Mouse (Mus musculus): ENCODE measurements around the gene Fam184b. TPM values are rescaled to one million over a fixed set of nuclear protein-coding genes. Genes with fewer than 3 reads are reported as not detected.

The Fam184b gene
- polyA plus RNA-seq, 1 experiment from 2014 or later = 0.45 TPM

- Histone ChIP-seq H3K9me3 (ENCODE audit: control insufficient read depth, low read length) (no peaks in the 10 kb centered on the region), H3K9ac (ENCODE audit: low read depth, low read length) (no peak overlapping the region), H3K27ac (ENCODE audit: low read depth, low read length) (no peak overlapping the region), H3K4me1 (replicated peaks; ENCODE audit: control insufficient read depth, insufficient read depth, low read length) (peaks cover 9% of the 10 kb centered on the region), H3K27me3 (replicated peaks; ENCODE audit: control insufficient read depth, insufficient read depth, low read length) (no peaks in the 10 kb centered on the region), H3K4me3 (ENCODE audit: low read depth, low read length) (no peak overlapping the region), H3K36me3 (ENCODE audit: control insufficient read depth, insufficient read depth, low read length) (peaks cover 30% of the 10 kb centered on the region), H3K4me2 (no peak overlapping the region)
- DNase-seq (ENCODE audit: low spot score) (no peak), ATAC-seq (replicated peaks; ENCODE audit: low FRiP score) (no peak)
- WGBS = 91% methylated on average over 4 of the region's 4 CpGs
Observed at GRCm38 (mm10) chr5:45496479-45496878, 142.9 kb downstream of the Fam184b start.

GRCm38 (mm10) chr5:45496042-45496441 lies 143.4 kb downstream of the Fam184b start:
- no peaks in the 10 kb centered on the region for H3K9me3 ChIP-seq (ENCODE audit: control insufficient read depth, low read length)
- peaks cover 9% of the 10 kb centered on the region for H3K4me1 ChIP-seq (replicated peaks; ENCODE audit: control insufficient read depth, insufficient read depth, low read length)
- H3K27me3 ChIP-seq (replicated peaks; ENCODE audit: control insufficient read depth, insufficient read depth, low read length) = no peaks in the 10 kb centered on the region
- H3K4me2 ChIP-seq = no peak overlapping the region
- no peak overlapping the region for H3K4me3 ChIP-seq (ENCODE audit: low read depth, low read length)
- DNase-seq (ENCODE audit: low spot score) (no peak), ATAC-seq (replicated peaks; ENCODE audit: low FRiP score) (no peak)
- H3K36me3 ChIP-seq (ENCODE audit: control insufficient read depth, insufficient read depth, low read length) = peaks cover 26% of the 10 kb centered on the region
- H3K9ac ChIP-seq (ENCODE audit: low read depth, low read length) = no peak overlapping the region
- no peak overlapping the region for H3K27ac ChIP-seq (ENCODE audit: low read depth, low read length)

- Histone ChIP-seq H3K4me2 (no peak overlapping the region), H3K9me3 (ENCODE audit: control insufficient read depth, low read length) (no peaks in the 10 kb centered on the region), H3K4me3 (ENCODE audit: low read depth, low read length) (no peak overlapping the region), H3K4me1 (replicated peaks; ENCODE audit: control insufficient read depth, insufficient read depth, low read length) (peaks cover 9% of the 10 kb centered on the region), H3K27ac (ENCODE audit: low read depth, low read length) (no peak overlapping the region), H3K27me3 (replicated peaks; ENCODE audit: control insufficient read depth, insufficient read depth, low read length) (no peaks in the 10 kb centered on the region), H3K36me3 (ENCODE audit: control insufficient read depth, insufficient read depth, low read length) (peaks cover 23% of the 10 kb centered on the region), H3K9ac (ENCODE audit: low read depth, low read length) (no peak overlapping the region)
- 85% methylated on average over 3 of the region's 3 CpGs for WGBS
- no peak for DNase-seq (ENCODE audit: low spot score)
- no peak for ATAC-seq (replicated peaks; ENCODE audit: low FRiP score)
Observed at GRCm38 (mm10) chr5:45495429-45495975, 143.9 kb downstream of the Fam184b start.

GRCm38 (mm10) chr5:45494093-45494755 lies 145.2 kb downstream of the Fam184b start:
- peak overlapping the region; percentile 83 for H3K9ac ChIP-seq (ENCODE audit: low read depth, low read length)
- no peak for ATAC-seq (replicated peaks; ENCODE audit: low FRiP score)
- H3K36me3 ChIP-seq (ENCODE audit: control insufficient read depth, insufficient read depth, low read length) = peaks cover 15% of the 10 kb centered on the region
- H3K4me3 ChIP-seq (ENCODE audit: low read depth, low read length) = peak overlapping the region; percentile 64
- WGBS = 49% methylated on average over 9 of the region's 9 CpGs
- H3K27me3 ChIP-seq (replicated peaks; ENCODE audit: control insufficient read depth, insufficient read depth, low read length) = no peaks in the 10 kb centered on the region
- no peaks in the 10 kb centered on the region for H3K9me3 ChIP-seq (ENCODE audit: control insufficient read depth, low read length)
- H3K4me2 ChIP-seq = peak overlapping the region; percentile 91
- DNase-seq (ENCODE audit: low spot score) = no peak
- peak overlapping the region; percentile 64; the same call in 1 of the 2 replicates for H3K27ac ChIP-seq (ENCODE audit: low read depth, low read length)
- peaks cover 9% of the 10 kb centered on the region for H3K4me1 ChIP-seq (replicated peaks; ENCODE audit: control insufficient read depth, insufficient read depth, low read length)

- DNase-seq (ENCODE audit: low spot score) (peak; percentile 99), ATAC-seq (replicated peaks; ENCODE audit: low FRiP score) (peak; percentile 93)
- Histone ChIP-seq H3K36me3 (ENCODE audit: control insufficient read depth, insufficient read depth, low read length) (peaks cover 11% of the 10 kb centered on the region), H3K4me2 (peak within 1 kb of the TSS; percentile 91), H3K9ac (ENCODE audit: low read depth, low read length) (peak within 1 kb of the TSS; percentile 83), H3K9me3 (ENCODE audit: control insufficient read depth, low read length) (no peaks in the 10 kb centered on the region), H3K27ac (ENCODE audit: low read depth, low read length) (peak within 1 kb of the TSS; percentile 64), H3K4me1 (replicated peaks; ENCODE audit: control insufficient read depth, insufficient read depth, low read length) (peaks cover 9% of the 10 kb centered on the region), H3K27me3 (replicated peaks; ENCODE audit: control insufficient read depth, insufficient read depth, low read length) (no peaks in the 10 kb centered on the region), H3K4me3 (ENCODE audit: low read depth, low read length) (peak within 1 kb of the TSS; percentile 64)
- under 1% methylated on average over 78 of the region's 78 CpGs for WGBS
Observed at GRCm38 (mm10) chr5:45493191-45494092, 146.0 kb downstream of the Fam184b start, which contains the start of gene Lap3. Lap3 (plus strand) TSS chr5:45493374.

- Histone ChIP-seq H3K36me3 (ENCODE audit: control insufficient read depth, insufficient read depth, low read length) (peaks cover 5% of the 10 kb centered on the region), H3K9me3 (ENCODE audit: control insufficient read depth, low read length) (no peaks in the 10 kb centered on the region), H3K4me1 (replicated peaks; ENCODE audit: control insufficient read depth, insufficient read depth, low read length) (peaks cover 9% of the 10 kb centered on the region), H3K27me3 (replicated peaks; ENCODE audit: control insufficient read depth, insufficient read depth, low read length) (no peaks in the 10 kb centered on the region), H3K4me2 (no peak overlapping the region), H3K9ac (ENCODE audit: low read depth, low read length) (no peak overlapping the region), H3K4me3 (ENCODE audit: low read depth, low read length) (no peak overlapping the region), H3K27ac (ENCODE audit: low read depth, low read length) (no peak overlapping the region)
- 66% methylated on average over 4 of the region's 4 CpGs for WGBS
- ATAC-seq (replicated peaks; ENCODE audit: low FRiP score) (no peak), DNase-seq (ENCODE audit: low spot score) (no peak)
Observed at GRCm38 (mm10) chr5:45491776-45492175, 147.6 kb downstream of the Fam184b start.

- 86% methylated on average over 1 of the region's 1 CpGs for WGBS
- Histone ChIP-seq H3K4me1 (replicated peaks; ENCODE audit: control insufficient read depth, insufficient read depth, low read length) (no peaks in the 10 kb centered on the region), H3K27ac (ENCODE audit: low read depth, low read length) (no peak overlapping the region), H3K4me3 (ENCODE audit: low read depth, low read length) (no peak overlapping the region), H3K9ac (ENCODE audit: low read depth, low read length) (no peak overlapping the region), H3K36me3 (ENCODE audit: control insufficient read depth, insufficient read depth, low read length) (no peaks in the 10 kb centered on the region), H3K4me2 (no peak overlapping the region), H3K27me3 (replicated peaks; ENCODE audit: control insufficient read depth, insufficient read depth, low read length) (no peaks in the 10 kb centered on the region), H3K9me3 (ENCODE audit: control insufficient read depth, low read length) (no peaks in the 10 kb centered on the region)
- no peak for DNase-seq (ENCODE audit: low spot score)
- ATAC-seq (replicated peaks; ENCODE audit: low FRiP score) = no peak
Observed at GRCm38 (mm10) chr5:45483654-45484053, 155.8 kb downstream of the Fam184b start.

- Histone ChIP-seq H3K9ac (ENCODE audit: low read depth, low read length) (no peak overlapping the region), H3K27ac (ENCODE audit: low read depth, low read length) (no peak overlapping the region), H3K9me3 (ENCODE audit: control insufficient read depth, low read length) (no peaks in the 10 kb centered on the region), H3K27me3 (replicated peaks; ENCODE audit: control insufficient read depth, insufficient read depth, low read length) (no peaks in the 10 kb centered on the region), H3K36me3 (ENCODE audit: control insufficient read depth, insufficient read depth, low read length) (no peaks in the 10 kb centered on the region), H3K4me3 (ENCODE audit: low read depth, low read length) (no peak overlapping the region), H3K4me1 (replicated peaks; ENCODE audit: control insufficient read depth, insufficient read depth, low read length) (no peaks in the 10 kb centered on the region), H3K4me2 (no peak overlapping the region)
- no peak for ATAC-seq (replicated peaks; ENCODE audit: low FRiP score)
- DNase-seq (ENCODE audit: low spot score) = no peak
- WGBS = 61% methylated on average over 3 of the region's 3 CpGs
Observed at GRCm38 (mm10) chr5:45482607-45483006, 156.8 kb downstream of the Fam184b start.

Data from liver, embryonic 11.5 days (tissue).